Mouse (Mus musculus): ENCODE results near the gene Olfr1380. TPM values are rescaled to one million over a fixed set of nuclear protein-coding genes. Genes with fewer than 3 reads are reported as not detected.
A peak's percentile ranks its signal among the peaks of the same experiment; 100 is the strongest.
"Not testable (repeated sequence)": the region's sequence is repeated elsewhere in the genome, so short reads cannot be mapped to it uniquely, and the experiment has no call there.

Gene Olfr1380
- not detected for total RNA-seq (2022)

DNA sequence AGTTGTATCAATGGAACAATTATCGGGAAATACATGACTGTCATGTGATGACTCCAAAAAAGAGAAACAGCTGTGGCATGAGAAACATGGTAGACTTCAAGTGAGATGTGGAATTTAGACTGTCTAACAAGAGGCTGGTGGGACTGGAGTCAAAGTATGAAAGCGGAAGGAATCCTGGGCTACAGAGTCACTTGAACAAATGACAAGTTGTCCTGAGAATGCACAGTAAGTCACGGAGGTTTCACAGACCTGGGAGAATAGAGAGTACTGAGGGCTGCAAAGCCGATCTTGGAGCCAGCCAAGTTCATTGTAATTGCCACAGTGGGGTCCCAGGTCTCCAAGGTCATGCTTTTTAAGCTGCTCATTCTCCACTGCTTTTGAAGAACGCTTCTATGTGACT is at the start of gene Olfr1380:
Gene Olfr1380 (plus strand): TSS at position 301 of the 400 bp plus-strand sequence.
- not testable (repeated sequence) for DNase-seq (ENCODE audit: low spot score in 2 of 2)

DNA sequence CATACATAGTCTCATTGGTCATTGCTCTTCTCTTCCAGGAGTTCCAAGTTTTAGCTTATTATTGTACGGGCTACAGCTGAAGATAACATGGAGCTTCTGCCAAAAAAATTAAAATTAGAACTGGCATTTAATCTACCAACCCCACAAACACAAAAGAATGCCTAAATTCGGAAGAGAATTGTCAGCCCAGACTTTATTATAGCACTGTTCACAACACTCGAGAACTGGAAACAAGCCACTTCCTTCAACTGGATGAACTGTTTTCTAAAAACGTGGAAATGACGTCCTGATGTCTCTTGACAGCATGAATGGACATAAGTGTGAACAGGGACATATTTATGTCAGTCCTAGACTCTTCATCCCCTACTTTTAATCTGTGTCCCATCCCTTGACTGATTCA is 38.6 kb upstream of the Olfr1380 start:
- DNase-seq (ENCODE audit: low spot score in 2 of 2), result no peak

DNA sequence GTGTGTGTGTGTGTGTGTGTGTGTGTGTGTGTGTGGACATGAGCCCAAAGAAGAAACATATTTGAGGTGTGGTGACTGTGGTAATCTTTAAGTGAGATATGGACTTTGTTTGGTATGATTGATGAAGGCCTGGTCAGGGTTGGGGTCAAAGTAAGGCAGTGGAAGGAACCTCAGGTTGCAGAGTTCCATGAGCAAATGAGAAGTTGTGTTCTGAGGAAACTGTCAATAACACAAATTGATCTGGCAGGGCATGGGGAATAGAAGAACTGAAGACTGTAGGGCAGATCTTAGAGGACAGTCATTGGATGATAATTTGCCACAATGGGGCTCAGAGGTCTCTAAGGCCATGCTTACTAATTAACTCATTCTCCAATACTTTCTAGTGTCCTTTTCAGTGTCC is 37.3 kb upstream of the Olfr1380 start, which contains the start of gene Olfr1383:
Gene Olfr1383 (plus strand): TSS at position 301 of the 400 bp plus-strand sequence.
- no peak for DNase-seq (ENCODE audit: low spot score in 2 of 2)

DNA sequence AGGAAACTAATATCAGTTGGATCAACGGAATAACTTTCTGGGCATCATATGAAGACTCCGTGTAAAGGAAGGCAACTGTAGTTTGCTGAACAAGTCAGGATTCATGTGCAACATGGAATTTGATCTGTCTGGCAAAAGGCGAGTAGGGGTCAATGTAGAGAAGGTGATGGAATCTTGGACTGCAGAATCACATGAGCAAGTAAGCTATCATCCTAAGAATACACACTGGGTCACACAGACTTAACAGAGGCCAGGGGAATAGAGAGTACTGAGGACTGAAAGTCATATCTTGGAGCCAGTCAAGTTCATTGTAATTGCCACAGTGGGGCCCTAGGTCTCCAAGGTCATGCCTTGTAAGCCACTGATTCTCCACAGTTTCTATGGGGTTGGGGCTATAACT is 28.7 kb upstream of the Olfr1380 start, which contains the start of gene Olfr1382:
Gene Olfr1382 (plus strand): TSS at position 301 of the 400 bp plus-strand sequence.
- no peak for DNase-seq (ENCODE audit: low spot score in 2 of 2)

DNA sequence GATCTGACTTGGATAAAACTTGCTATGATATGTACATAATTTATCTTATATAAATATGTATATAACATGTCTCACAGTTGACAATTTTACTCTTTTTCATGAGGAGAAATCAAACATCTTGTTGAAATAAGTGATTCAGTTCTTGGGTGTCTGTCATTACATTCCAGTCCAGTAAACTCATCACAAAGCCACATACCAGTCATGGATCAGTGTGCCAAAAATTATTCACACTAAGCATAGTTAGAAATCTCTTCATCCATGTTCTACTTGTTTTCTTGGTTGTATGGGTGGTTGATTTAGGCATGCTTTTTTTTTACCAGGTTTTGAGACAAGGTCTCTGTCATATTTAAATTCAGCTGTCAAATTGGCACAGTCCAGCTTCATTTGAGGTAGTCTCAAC is 23.9 kb upstream of the Olfr1380 start:
- no peak for DNase-seq (ENCODE audit: low spot score in 2 of 2)

DNA sequence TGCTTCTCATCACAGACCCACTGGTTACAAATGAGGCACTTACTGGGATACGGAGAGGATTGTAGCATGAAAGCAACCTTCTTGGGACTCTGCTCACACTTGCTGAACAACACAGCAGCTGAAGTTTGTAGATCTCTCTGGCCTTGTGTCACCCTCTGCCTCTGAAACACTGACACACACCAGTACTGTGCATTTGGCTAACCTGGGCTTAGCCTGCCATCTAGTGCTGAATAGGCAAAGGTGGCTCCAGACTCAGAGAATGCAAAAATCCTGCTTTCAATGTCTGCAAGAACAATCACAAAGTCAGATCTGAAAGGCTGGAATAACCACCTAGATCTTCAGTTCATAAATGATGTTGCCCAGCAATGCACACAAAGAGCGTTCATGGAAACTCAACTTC is 20.0 kb upstream of the Olfr1380 start:
- DNase-seq (ENCODE audit: low spot score in 2 of 2), result peak; percentile 8 to 28

DNA sequence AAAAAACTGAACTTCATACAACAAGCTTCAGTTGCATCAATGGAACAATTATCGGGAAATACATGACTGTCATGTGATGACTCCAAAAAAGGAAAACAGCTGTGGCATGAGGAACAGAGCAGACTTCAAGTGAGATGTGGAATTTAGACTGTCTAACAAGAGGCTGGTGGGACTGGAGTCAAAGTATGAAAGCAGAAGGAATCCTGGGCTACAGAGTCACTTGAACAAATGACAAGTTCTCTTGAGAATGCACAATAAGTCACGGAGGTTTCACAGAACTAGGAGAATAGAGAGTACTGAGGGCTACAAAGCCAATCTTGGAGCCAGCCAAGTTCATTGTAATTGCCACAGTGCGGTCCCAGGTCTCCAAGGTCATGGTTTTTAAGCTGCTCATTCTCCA is 13.5 kb upstream of the Olfr1380 start, which contains the start of gene Olfr1381:
Gene Olfr1381 (plus strand): TSS at position 301 of the 400 bp plus-strand sequence.
- DNase-seq (ENCODE audit: low spot score in 2 of 2), result not testable (repeated sequence)

DNA sequence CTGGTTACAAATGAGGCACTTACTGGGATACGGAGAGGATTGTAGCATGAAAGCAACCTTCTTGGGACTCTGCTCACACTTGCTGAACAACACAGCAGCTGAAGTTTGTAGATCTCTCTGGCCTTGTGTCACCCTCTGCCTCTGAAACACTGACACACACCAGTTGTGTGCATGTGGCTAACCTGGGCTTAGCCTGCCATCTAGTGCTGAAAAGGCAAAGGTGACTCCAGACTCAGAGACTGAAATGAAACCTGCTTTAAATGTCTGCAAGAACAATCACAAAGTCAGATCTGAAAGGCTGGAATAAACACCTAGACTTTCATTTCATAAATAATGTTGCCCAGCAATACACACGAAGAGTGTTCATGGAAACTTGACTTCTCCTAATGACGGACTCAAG is 2.6 kb upstream of the Olfr1380 start:
- not testable (repeated sequence) for DNase-seq (ENCODE audit: low spot score in 2 of 2)

DNA sequence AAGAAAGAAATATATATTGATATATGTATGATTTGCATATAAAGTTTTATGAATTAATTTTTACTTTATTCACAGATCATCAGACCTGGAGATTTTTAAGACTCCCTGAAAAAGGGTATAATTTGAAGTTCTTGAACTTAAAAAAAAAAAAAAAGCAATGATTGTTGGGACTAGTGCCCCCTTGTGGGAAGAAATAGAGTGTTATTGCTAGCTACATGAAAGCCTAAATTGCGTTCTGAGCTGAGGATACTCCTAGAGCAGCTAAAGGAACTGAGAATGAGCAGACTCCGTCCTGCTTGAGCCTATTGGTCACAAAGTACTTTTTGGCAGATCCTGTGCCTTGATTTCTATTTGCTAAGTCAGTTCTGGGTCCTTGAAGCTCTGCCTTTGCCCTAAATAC is 18.4 kb downstream of the Olfr1380 start:
- not testable (repeated sequence) for DNase-seq (ENCODE audit: low spot score in 2 of 2)

DNA sequence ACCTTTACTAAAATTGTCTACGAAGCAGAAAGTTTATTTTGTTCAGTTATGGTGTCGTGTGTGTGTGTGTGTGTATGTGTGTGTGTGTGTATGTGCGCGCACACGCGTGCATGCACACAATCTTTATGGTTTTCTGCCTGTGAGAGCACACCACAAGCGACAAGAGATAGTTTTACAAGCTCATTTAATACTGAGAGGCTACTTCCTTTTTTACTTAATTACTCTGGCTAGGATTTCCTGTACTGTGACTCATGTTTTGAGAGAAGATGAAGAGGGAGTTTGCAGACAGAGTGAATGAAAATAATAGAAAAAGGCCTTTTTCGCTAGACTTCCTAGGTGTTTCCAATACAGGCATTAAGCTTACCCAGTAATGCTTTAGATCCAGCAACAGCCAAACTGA is 23.8 kb downstream of the Olfr1380 start:
- not testable (repeated sequence) for DNase-seq (ENCODE audit: low spot score in 2 of 2)

DNA sequence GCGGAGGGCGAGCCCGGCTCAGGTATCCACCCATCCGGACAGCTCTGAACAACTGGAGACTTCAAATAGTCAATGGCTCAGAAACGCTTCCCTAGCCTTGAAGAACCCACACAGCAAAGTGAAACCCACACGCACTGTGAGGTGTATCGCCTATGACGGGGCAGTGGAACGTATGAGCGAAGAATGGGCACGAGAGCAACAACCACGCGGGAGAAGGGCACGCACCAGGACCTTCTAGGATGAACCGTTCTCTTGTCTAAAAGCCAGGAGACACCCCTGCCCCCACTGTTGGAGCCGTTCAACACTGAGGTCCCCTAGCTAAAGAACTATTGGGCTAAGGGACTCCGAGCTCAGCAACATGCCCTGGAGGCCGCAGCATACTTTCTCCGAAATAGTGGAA is 33.5 kb downstream of the Olfr1380 start:
- no peak for DNase-seq (ENCODE audit: low spot score in 2 of 2)

DNA sequence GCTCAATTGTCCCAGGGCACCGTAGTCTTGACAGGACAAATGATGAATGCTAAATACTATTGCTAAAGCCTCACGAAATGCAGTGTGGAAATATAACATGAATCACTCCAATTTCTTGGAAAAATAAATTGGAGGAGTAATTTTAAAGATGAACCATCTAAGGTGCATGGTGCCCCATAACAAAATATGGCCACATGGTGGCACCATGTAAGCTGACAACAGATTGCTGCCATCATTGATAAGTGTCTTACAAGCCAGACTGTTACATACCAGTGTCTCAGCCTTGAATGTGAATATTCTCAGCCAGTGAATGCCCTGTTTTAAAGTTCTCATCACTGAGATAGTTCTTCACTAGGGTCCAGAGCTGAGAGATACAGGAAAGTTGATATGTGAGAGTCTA is 40.5 kb downstream of the Olfr1380 start:
- DNase-seq (ENCODE audit: low spot score in 2 of 2), result not testable (repeated sequence)

DNA sequence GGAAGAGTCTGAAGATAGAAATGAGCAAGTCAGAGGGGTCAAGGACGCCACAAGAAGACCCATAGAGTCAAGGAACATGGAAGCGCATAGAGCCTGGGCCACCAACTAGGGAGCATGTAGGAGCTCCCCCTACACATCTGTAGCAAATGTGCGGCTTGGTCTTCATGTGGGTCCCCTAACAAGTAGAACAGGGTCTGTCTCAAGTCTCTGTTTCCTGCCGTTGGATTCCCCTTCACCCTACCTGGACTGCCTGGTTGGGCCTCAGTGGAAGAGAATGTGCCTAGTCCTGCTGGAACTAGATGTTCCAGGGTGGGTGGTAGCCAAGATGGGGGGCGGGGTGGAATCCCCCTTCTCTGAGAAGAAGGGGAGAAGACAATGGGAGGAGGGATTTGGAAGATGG is 51.6 kb downstream of the Olfr1380 start:
- DNase-seq (ENCODE audit: low spot score in 2 of 2), result not testable (repeated sequence)

DNA sequence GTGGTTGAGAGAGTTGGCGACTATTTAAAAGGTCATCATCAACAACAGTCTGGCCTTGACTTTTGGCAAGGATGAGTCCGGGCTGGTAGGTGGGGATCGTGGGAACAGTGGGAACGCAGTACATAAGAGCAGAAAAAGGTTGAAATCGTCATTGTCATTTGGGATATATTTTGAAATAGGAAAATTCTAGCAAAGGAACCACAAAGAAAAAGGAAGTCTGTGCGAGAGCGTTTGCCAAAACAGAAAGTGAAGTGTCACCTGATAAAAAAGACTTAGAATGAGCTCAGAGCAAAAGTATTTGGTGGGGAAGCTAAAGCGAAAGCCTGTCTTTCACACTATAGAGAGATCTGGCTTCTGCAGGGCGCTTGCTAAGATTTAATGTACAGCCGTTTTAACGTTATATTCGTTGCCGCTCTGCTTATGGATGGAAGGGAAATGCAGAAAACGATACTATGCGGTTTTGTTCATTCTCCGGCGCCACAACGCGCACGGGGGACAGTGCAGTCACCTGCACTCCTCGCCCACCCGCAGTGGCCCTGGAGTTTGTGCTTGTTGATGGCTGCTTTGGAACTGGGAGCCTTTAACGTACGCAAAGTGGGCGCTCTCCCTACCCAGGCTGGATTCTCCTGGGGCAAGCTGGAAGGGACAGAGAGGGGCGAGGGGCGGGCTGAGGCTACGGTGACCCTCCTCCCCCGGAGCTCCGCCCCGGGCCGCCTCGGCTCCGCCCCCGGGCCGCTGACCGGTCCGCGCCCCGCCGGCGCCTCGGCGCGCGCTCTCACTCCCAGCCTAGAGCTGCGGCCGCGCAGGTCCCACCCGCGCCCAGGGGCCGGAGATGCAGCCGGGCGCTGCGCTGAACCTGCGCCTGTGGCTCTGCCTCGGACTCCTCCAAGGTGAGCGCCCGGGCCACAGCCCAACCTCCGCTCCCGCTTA is 52.5 kb downstream of the Olfr1380 start, which contains the start of gene Flt4:
Gene Flt4 (plus strand): TSS at position 326 of the 930 bp plus-strand sequence.
- not testable (repeated sequence) for DNase-seq (ENCODE audit: low spot score in 2 of 2)

DNA sequence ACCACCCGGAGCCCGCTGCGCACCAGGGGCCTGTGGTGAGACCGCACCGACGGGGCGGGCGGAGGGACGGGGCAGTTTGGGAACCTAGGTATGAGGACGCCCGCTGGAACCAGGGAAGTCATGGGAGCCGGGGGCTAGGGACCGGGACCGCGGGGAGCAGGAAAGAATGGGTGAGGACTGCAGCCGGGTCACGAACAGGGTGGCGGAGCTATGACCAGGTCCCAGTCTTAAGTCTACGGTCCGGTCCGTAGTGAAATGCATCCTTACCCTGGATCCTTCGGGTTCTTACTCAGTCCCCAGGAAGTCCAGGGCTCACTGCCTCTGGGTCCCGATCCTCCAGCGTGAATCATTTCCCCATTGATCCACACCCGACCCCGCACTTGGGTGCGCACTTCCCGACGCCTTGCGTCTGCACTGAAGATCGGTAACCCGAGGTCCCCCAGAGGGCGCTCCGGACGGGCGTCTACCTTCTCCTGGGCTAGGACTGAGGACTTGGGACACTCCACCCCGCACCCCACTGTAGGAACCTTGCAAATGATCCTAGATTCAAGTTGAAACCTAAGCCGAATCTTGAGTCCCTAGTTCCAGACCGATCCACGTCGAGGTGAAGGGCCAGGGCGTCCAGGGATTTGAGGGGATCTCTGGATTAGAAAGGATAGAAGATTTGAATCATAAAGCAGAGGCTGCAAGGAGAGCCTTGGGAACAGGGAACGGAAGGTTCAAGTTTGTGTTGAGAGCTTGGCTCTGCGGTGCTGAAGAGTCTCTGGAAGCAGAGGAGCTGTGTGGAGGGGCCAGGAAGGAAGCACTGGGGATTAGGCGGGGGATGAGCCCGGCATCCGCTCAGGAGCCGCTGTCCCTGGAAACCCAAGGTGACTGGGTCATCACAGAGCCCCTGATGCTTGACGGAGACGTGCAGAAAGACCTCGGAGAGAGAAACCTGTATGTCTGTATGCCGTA is 53.5 kb downstream of the Olfr1380 start:
- DNase-seq (ENCODE audit: low spot score in 2 of 2), result not testable (repeated sequence)

DNA sequence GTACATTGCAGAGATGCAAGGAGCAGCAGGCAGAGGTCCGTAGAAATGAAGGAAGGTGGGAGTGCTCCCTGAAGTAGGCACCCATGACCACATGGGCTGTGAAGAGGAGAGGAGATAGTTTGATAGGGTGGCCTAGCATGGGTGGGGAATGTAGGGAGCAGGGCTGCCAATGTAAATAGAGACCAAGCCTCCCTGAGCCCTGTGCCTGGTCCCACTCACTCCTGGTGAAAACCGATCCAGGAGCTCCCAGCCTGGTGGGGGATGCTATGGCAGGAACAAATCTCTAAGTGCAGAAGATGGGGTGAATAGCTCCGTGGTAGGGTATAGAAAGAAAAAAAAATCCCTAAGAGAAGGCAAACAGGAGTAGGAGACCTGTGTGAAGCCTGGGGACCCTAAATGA is 54.7 kb downstream of the Olfr1380 start:
- not testable (repeated sequence) for DNase-seq (ENCODE audit: low spot score in 2 of 2)

DNA sequence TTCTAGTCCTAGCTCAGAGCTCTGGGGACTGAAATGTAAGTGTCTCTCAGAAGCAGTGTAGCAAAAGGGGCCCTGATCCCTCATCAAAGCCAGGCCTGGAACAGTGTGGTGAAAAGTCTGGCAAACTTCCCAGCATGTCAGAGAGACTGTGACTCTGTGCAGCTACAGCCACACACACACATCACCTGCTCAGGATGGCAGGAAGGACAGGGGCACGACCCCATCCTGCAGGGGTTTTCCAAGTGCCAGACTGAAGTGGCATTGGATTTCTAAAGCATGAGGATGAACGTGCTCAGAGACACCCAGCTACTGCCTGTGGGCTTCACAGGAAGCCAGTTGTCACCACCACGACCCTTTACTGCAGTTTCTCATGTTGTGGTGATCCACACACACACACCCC is 55.5 kb downstream of the Olfr1380 start:
- no peak for DNase-seq (ENCODE audit: low spot score in 2 of 2)

DNA sequence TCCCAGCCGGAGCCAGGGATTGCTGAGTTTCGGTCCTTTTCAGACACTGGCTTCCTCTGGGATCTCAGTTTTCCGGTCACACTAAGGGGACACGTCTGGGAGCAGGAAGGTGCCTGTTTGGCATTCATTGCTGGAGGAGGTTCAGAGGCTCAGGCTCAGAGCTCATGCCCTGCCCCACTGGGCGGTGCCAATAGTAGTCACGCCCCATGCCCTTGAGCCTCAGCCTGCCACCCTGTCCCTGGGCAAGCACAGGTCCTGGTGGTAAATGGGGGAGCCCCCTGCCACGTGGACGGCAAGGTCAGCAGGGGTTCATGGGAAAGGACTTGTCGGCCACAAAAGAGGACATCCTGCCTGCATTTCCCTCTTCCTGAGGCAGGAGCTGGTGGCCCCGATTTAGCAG is 56.7 kb downstream of the Olfr1380 start:
- DNase-seq (ENCODE audit: low spot score in 2 of 2), result no peak

All from layer of hippocampus, adult 8-10 months (tissue).